Mouse (Mus musculus) stomach, embryonic 16.5 days (tissue): Measurements from ENCODE around the gene Hand2. TPM values are rescaled to one million over a fixed set of nuclear protein-coding genes. Genes with fewer than 3 reads are reported as not detected.

Source experiments
- ATAC-seq: fragments of 200-750 bp; cut with Nextera tagmentation; 2 replicates; pipeline ENCODE4 v1.8.0; 2017; ENCODE audit warnings: moderate number of reproducible peaks, moderate TSS enrichment; ENCODE audit not compliant: insufficient read depth, low FRiP score
- H3K27ac ChIP-seq: fragments of 300-500 bp; sonication (generic); 2 replicates; pipeline ENCODE4 v1.5.1; 2014; ENCODE audit warnings: low read length
- H3K27me3 ChIP-seq: fragments of 300-500 bp; sonication (generic); 2 replicates; pipeline ENCODE4 v1.6.1; 2014; ENCODE audit warnings: low read length, control low read depth, mixed read lengths; ENCODE audit not compliant: control insufficient read depth, insufficient read depth
- H3K36me3 ChIP-seq: fragments of 300-500 bp; sonication (generic); 2 replicates; pipeline ENCODE4 v1.6.1; 2014; ENCODE audit warnings: low read length; ENCODE audit not compliant: control insufficient read depth, insufficient read depth
- H3K4me1 ChIP-seq: fragments of 300-500 bp; sonication (generic); 2 replicates; pipeline ENCODE4 v1.6.1; 2014; ENCODE audit warnings: low read length, control low read depth, mixed read lengths; ENCODE audit not compliant: control insufficient read depth, insufficient read depth
- H3K4me2 ChIP-seq: fragments of 300-500 bp; sonication (generic); 2 replicates; pipeline ENCODE4 v1.6.1; 2014; ENCODE audit warnings: low read depth, low read length, mixed read lengths
- H3K4me3 ChIP-seq: fragments of 300-500 bp; sonication (generic); replicated peaks from 2 replicates; pipeline ENCODE4 v1.5.1; 2014; ENCODE audit warnings: mild to moderate bottlenecking, low read length
- H3K9ac ChIP-seq: fragments of 300-500 bp; sonication (generic); 2 replicates; pipeline ENCODE4 v1.6.1; 2014; ENCODE audit warnings: low read length
- H3K9me3 ChIP-seq: fragments of 300-500 bp; sonication (generic); replicated peaks from 2 replicates; pipeline ENCODE4 v1.6.1; 2016; ENCODE audit warnings: low read length, control low read depth; ENCODE audit not compliant: control insufficient read depth
- WGBS: fragments of 180-500 bp; shearing (Covaris S2); extraction: QIAGEN DNeasy Blood & Tissue Kit; methylation state at CpG from one replicate; pipeline ENCODE4 v1.1.7; 2014; 5-methylcytosine and 5-hydroxymethylcytosine counted together
- polyA plus RNA-seq: library from polyadenylated mRNA; unstranded; fragments of >200 nt; fragmentation: Nextera tagmentation; extraction: Ambion mirVana; gene quantifications from 2 replicates; pipeline ENCODE4 v1.2.1, GENCODE M21; 2015

Gene Hand2
- polyA plus RNA-seq, 1 experiment from 2014 or later = 7.5 TPM

DNA sequence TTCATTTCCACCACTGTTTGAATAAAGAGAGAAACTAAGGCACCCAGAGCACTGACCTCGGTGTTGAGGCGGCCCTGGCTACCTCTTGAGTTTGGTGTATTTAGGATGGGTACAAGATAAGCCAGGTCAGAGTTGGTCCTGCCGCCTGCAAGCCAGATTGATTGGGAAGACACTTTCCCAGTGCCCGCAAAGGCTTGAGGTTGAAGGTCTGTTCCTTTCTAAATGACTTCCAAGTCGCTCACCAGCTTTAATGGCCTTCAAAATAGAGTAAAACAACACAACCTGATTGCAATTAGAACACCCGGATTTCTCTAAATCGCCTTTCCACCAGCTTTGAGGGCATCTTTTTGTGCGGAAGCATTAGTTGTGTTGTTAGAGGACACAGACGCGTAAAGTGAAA, 7.2 kb upstream of the Hand2 start:
- peak overlapping the region; percentile 7; the same call in 1 of the 2 replicates for H3K4me2 ChIP-seq
- H3K9ac ChIP-seq = no peak overlapping the region
- peaks cover 38% of the 10 kb centered on the region for H3K27me3 ChIP-seq
- H3K4me3 ChIP-seq = no peak overlapping the region
- no peak for ATAC-seq
- peaks cover 6% of the 10 kb centered on the region; the same call in 1 of the 2 replicates for H3K4me1 ChIP-seq
- H3K9me3 ChIP-seq = no peaks in the 10 kb centered on the region
- no peaks in the 10 kb centered on the region for H3K36me3 ChIP-seq
- WGBS = 43% methylated on average over 10 of the region's 10 CpGs
- H3K27ac ChIP-seq = no peak overlapping the region

DNA sequence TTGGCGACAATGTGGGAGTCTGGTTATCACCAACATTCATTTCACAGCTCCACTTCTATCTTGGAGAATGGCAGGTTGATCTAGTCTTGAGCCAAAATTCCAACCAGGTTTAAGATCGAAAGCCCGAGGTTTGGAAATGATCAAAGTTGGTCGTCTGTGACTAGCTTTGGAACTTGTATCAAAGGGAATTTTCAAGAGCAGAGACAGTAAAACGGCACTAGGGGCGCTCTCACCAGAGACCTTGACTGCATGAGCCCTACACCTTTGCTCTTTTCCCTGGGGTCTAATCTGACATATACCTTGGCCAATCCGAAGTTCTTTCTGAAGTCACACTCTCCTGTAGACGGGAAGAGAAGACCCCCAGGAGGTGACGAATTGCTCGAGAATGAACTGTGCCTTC, 6.6 kb upstream of the Hand2 start:
- no peak for ATAC-seq
- WGBS = 15% methylated on average over 10 of the region's 10 CpGs
- no peak overlapping the region for H3K4me3 ChIP-seq
- H3K9me3 ChIP-seq = no peaks in the 10 kb centered on the region
- no peak overlapping the region for H3K4me2 ChIP-seq
- peaks cover 6% of the 10 kb centered on the region; the same call in 1 of the 2 replicates for H3K4me1 ChIP-seq
- H3K27me3 ChIP-seq = peaks cover 41% of the 10 kb centered on the region
- H3K9ac ChIP-seq = no peak overlapping the region
- no peak overlapping the region for H3K27ac ChIP-seq
- no peaks in the 10 kb centered on the region for H3K36me3 ChIP-seq

DNA sequence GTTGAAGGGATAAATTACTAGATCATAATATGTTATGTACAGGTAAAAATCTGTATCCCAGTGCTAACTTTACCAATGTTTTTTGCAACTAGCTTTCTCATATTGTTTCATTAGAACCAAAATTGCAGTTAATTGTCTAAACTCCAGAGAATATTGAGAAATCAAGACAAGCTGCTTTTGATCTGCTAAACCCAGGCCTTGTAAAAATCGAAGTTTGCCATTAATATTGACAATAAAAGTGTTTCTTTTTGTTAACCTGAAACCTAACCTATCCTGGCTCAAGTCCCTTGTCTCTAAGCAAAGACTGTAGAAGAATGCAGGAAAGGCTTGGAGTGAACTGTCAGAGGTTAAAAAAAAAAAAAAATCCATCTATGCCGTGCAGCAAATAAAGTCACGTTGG, 5.3 kb upstream of the Hand2 start:
- Histone ChIP-seq H3K27me3 (peaks cover 47% of the 10 kb centered on the region), H3K9me3 (no peaks in the 10 kb centered on the region), H3K36me3 (no peaks in the 10 kb centered on the region), H3K9ac (no peak overlapping the region), H3K27ac (no peak overlapping the region), H3K4me3 (no peak overlapping the region), H3K4me2 (peak overlapping the region; percentile 19; the same call in 1 of the 2 replicates), H3K4me1 (peaks cover 6% of the 10 kb centered on the region; the same call in 1 of the 2 replicates)
- no peak for ATAC-seq
- 38% methylated on average over 3 of the region's 3 CpGs for whole genome bisulfite sequencing

DNA sequence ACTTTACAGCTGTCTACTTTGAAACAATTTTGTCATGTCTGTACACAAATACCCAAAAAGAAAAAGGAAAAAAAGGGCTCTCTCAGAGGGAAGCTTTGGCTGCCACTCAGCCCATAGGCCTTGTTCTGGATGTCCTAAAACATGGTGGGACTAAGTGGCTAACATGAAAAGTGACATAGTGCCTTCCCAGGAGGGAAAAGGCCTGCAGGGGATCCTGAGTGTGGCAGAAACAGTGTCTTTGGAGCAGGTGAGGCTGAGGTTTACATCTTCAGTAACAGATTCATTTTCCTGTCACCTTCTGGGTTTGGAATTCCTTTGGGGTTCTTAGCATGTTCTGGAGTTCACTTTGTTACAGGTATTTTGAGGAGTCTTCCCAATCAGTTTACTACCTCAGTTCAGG, 3.7 kb upstream of the Hand2 start:
- Histone ChIP-seq H3K4me3 (no peak overlapping the region), H3K4me1 (peaks cover 10% of the 10 kb centered on the region), H3K27ac (no peak overlapping the region), H3K9ac (0 out of 2 replicates have a peak overlapping the region, but pooled peaks have one; percentile 8), H3K9me3 (no peaks in the 10 kb centered on the region), H3K36me3 (no peaks in the 10 kb centered on the region), H3K4me2 (0 out of 2 replicates have a peak overlapping the region, but pooled peaks have one; percentile 8), H3K27me3 (peaks cover 62% of the 10 kb centered on the region)
- no peak for ATAC-seq

DNA sequence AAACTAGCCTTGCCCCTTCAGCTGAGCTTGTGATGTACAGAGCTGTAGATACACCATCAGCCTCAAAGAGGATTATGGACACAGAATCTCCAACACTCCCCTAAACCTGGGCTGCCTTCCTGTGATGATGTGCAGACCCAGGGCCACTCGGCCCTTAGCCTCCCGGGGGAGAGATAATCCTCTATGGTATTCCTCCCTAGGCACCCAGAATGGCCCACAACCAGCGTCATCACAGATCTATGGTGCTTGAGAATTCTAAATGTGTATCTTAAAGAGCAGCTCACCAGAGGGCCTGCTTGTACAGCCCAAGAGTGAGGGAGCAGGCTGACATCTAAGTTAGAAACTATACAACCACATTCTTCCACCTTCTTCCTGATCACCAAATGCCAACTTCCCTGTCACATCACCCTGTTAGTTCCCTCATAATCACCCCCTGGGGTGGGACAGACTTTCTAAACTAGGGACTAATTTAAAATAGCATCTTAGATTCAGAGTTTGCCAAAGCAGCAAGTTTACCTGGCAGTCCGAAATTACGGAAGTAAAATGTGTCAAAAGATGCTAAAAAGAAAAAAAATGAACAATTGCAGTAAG, 2.8 kb upstream of the Hand2 start:
- peaks cover 3% of the 10 kb centered on the region; the same call in 1 of the 2 replicates for H3K4me1 ChIP-seq
- H3K4me2 ChIP-seq = peak overlapping the region; percentile 41
- peak overlapping the region; percentile 33; the same call in 1 of the 2 replicates for H3K27ac ChIP-seq
- peak overlapping the region; percentile 2 for H3K9ac ChIP-seq
- no peaks in the 10 kb centered on the region for H3K36me3 ChIP-seq
- no peak for ATAC-seq
- peak overlapping the region; percentile 65 for H3K4me3 ChIP-seq
- 28% methylated on average over 5 of the region's 5 CpGs for WGBS
- peaks cover 59% of the 10 kb centered on the region for H3K27me3 ChIP-seq
- no peaks in the 10 kb centered on the region for H3K9me3 ChIP-seq

DNA sequence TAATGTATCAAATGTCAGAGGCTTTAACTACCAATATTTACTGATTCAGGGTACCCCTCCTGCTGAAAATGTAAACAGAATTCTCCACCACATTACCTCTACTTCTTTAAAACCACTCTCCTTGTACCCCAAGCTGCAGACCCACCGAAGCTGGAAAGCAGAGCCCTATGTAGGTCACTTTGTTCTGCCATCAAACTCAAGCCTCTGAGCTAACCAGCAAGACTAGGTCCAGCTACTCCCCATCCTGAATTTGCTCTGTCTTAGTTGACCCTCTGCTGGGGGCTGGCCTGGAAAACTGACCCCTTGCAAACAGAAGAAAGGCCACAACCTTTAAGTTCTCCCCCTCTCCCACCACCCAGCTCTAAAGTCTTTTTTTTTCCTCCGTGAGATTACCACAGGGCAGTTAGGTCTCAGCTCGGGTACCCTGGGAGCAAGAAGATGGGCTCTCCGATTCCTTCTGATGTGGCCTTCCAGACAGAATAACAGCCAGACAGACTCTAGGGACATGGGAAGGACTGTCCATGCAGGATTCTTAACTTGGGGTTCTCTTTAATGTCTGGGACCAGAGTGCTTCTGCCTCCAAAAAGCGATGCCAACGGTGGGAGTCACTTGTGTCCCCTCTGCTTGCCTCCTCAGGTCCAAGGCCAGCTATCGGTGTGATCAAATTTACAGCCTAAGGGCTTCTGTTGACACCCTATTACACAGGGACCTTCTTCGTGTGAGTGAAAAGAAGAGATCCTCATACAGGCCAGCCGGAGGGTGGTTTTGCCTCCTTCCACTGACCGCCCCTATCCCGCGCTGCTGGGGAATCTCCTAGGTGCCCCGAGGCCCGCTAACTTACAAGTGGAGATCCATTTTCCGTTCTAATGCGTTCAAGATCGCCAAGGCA, 1.4 kb upstream of the Hand2 start:
- Histone ChIP-seq H3K4me2 (peak overlapping the region; percentile 54), H3K4me3 (peak overlapping the region; percentile 65), H3K4me1 (peaks cover 3% of the 10 kb centered on the region; the same call in 1 of the 2 replicates), H3K27me3 (peaks cover 55% of the 10 kb centered on the region), H3K27ac (peak overlapping the region; percentile 39), H3K36me3 (no peaks in the 10 kb centered on the region), H3K9ac (peak overlapping the region; percentile 63), H3K9me3 (no peaks in the 10 kb centered on the region)
- no peak for ATAC-seq
- WGBS = 20% methylated on average over 17 of the region's 17 CpGs

DNA sequence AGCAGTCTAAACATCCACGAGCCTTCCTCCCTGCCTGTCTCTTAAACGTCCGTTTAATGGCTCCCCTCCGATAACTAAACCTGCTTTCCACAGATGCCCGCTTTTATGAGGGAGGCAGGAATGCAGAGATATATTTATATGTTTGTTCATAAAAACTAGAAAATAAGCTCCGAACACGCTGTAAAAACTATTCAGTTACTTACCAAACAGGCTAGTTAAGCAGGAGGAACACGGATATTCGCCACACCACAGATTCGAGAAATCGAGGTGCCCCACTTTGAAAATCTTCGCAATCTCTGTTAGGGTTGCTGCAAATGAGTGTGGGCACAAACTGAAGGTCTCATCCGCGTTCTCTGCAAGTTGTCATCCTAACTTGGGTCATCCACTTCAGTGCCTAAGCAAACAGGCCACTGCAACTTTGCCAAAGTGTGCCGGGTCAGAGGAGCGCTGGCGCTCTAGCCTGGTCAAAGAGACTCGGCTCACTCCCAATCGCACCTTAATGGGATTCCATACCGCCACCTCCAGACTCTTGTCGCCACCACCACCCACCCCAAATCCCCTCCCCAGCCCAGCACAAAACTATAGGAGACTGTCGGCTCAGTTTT, 700 bp upstream of the Hand2 start:
- H3K4me2 ChIP-seq = peak overlapping the region; percentile 54
- ATAC-seq = no peak
- H3K27me3 ChIP-seq = peaks cover 53% of the 10 kb centered on the region
- peak overlapping the region; percentile 65 for H3K4me3 ChIP-seq
- peak overlapping the region; percentile 39 for H3K27ac ChIP-seq
- H3K9ac ChIP-seq = peak overlapping the region; percentile 63
- H3K4me1 ChIP-seq = peaks cover 3% of the 10 kb centered on the region; the same call in 1 of the 2 replicates
- WGBS = 7% methylated on average over 22 of the region's 22 CpGs
- H3K36me3 ChIP-seq = no peaks in the 10 kb centered on the region
- no peaks in the 10 kb centered on the region for H3K9me3 ChIP-seq

DNA sequence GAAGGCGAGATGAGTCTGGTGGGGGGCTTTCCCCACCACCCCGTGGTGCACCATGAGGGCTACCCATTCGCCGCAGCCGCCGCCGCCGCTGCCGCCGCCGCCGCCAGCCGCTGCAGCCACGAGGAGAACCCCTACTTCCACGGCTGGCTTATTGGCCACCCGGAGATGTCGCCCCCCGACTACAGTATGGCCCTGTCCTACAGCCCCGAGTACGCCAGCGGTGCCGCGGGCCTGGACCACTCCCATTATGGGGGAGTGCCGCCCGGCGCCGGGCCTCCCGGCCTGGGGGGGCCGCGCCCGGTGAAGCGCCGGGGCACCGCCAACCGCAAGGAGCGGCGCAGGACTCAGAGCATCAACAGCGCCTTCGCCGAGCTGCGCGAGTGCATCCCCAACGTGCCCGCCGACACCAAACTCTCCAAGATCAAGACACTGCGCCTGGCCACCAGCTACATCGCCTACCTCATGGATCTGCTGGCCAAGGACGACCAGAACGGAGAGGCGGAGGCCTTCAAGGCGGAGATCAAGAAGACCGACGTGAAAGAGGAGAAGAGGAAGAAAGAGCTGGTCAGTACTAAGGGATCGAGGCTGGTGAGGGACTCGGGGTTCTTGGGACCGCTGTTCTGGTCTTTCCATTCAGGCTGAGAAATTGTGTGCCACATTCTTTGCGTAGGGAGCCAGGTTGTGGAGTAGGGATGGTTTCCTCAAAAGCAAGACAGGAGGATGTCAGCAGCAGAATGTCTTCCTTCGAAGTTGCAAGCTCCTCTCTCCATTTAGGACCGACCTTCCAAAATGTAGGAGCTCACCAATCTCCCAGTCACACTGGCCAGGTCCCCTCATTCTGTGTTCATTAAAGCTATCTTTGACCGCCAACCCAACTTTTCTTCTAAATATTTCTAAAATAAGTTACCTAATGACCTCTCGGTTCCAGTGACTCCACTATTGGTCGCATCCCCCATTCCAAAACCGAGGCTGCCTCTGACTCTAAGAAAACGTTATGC, 1.4 kb downstream of the Hand2 start:
- Histone ChIP-seq H3K4me2 (peak overlapping the region; percentile 54), H3K27me3 (peaks cover 63% of the 10 kb centered on the region), H3K27ac (peak overlapping the region; percentile 92), H3K4me1 (peaks cover 6% of the 10 kb centered on the region), H3K36me3 (no peaks in the 10 kb centered on the region), H3K9me3 (no peaks in the 10 kb centered on the region), H3K4me3 (peak overlapping the region; percentile 65), H3K9ac (peak overlapping the region; percentile 88)
- 1% methylated on average over 60 of the region's 64 CpGs for whole genome bisulfite sequencing
- ATAC-seq = peak; percentile 14; the same call in 1 of the 2 replicates
